Mouse (Mus musculus): ENCODE data around the gene Hspb2.

GRCm38 (mm10) chr9:50752054-50752602, at the start of gene Hspb2:
- no peak for TF ChIP-seq CTCF (IDR thresholded peaks at IDR 0.05)
- peak; percentile 70; the same call in 1 of the 2 replicates for TF ChIP-seq POLR2A (IDR thresholded peaks at IDR 0.05; ENCODE audit: insufficient read depth, low read depth, low read length)
